Mouse (Mus musculus): Measurements from ENCODE around the gene Kat7. TPM values are rescaled to one million over a fixed set of nuclear protein-coding genes. Genes with fewer than 3 reads are reported as not detected.

Gene Kat7
- polyA plus RNA-seq, 1 experiment from 2014 or later = 85.3 TPM

GRCm38 (mm10) chr11:95261178-95261751 lies 48.8 kb downstream of the Kat7 start, which contains the start of gene Tac4:
Gene Tac4, plus strand, starts transcription at chr11:95261529.
- H3K36me3 ChIP-seq (ENCODE audit: control insufficient read depth, insufficient read depth, low read length) = no peaks in the 10 kb centered on the region
- no peaks in the 10 kb centered on the region for H3K9me3 ChIP-seq (ENCODE audit: control insufficient read depth, low read length)
- DNase-seq (ENCODE audit: low spot score) = no peak
- H3K9ac ChIP-seq (ENCODE audit: low read length) = no peak within 1 kb of the TSS
- no peaks in the 10 kb centered on the region for H3K27me3 ChIP-seq (ENCODE audit: control insufficient read depth, insufficient read depth, low read length)
- no peak for ATAC-seq (replicated peaks; ENCODE audit: low FRiP score)
- H3K4me1 ChIP-seq (replicated peaks; ENCODE audit: control insufficient read depth, insufficient read depth, low read length) = peaks cover 2% of the 10 kb centered on the region
- H3K27ac ChIP-seq (ENCODE audit: low read depth, low read length) = no peak within 1 kb of the TSS
- H3K4me3 ChIP-seq (ENCODE audit: low read depth, low read length) = no peak within 1 kb of the TSS
- 67% methylated on average over 5 of the region's 5 CpGs for WGBS
- no peak within 1 kb of the TSS for H3K4me2 ChIP-seq (ENCODE audit: low read depth, low read length, severe bottlenecking)

- ATAC-seq (replicated peaks; ENCODE audit: low FRiP score) (peak; percentile 79), DNase-seq (ENCODE audit: low spot score) (peak; percentile 96)
- Histone ChIP-seq H3K9ac (ENCODE audit: low read length) (peak overlapping the region; percentile 69), H3K27ac (ENCODE audit: low read depth, low read length) (no peak overlapping the region; the same call in 1 of the 2 replicates), H3K4me1 (replicated peaks; ENCODE audit: control insufficient read depth, insufficient read depth, low read length) (peaks cover 2% of the 10 kb centered on the region), H3K4me2 (ENCODE audit: low read depth, low read length, severe bottlenecking) (peak overlapping the region; percentile 88), H3K27me3 (ENCODE audit: control insufficient read depth, insufficient read depth, low read length) (no peaks in the 10 kb centered on the region), H3K4me3 (ENCODE audit: low read depth, low read length) (peak overlapping the region; percentile 48), H3K9me3 (ENCODE audit: control insufficient read depth, low read length) (no peaks in the 10 kb centered on the region), H3K36me3 (ENCODE audit: control insufficient read depth, insufficient read depth, low read length) (no peaks in the 10 kb centered on the region)
- WGBS = under 1% methylated on average over 73 of the region's 73 CpGs
Observed at GRCm38 (mm10) chr11:95259088-95259849, 50.8 kb downstream of the Kat7 start.

DNA sequence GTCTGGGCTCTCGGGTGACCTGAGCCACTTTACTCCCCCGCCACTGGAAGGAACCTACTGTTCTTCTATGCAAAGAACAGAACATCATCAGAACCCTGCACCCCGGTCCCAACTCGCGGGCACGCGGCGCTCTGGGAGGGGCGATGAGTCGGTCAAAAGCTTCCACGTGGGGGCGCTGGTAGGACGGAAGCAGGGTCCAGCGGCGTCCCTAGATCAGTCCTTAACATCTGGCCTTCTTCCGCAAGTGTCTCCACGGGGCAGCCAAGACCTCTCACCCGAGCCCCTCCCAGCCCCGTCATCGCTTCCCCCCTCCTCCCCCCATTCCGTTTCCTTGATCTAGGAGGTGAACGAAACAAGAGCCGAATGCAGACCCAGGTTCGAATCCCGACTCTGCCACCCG lies 51.6 kb downstream of the Kat7 start:
- DNase-seq (ENCODE audit: low spot score) = peak; percentile 89
- Histone ChIP-seq H3K4me2 (ENCODE audit: low read depth, low read length, severe bottlenecking) (peak overlapping the region; percentile 88), H3K36me3 (ENCODE audit: control insufficient read depth, insufficient read depth, low read length) (no peaks in the 10 kb centered on the region), H3K27me3 (ENCODE audit: control insufficient read depth, insufficient read depth, low read length) (no peaks in the 10 kb centered on the region), H3K4me3 (ENCODE audit: low read depth, low read length) (peak overlapping the region; percentile 48), H3K27ac (ENCODE audit: low read depth, low read length) (no peak overlapping the region; the same call in 1 of the 2 replicates), H3K9me3 (ENCODE audit: control insufficient read depth, low read length) (no peaks in the 10 kb centered on the region), H3K4me1 (replicated peaks; ENCODE audit: control insufficient read depth, insufficient read depth, low read length) (peaks cover under 1% of the 10 kb centered on the region), H3K9ac (ENCODE audit: low read length) (peak overlapping the region; percentile 69)
- under 1% methylated on average over 26 of the region's 26 CpGs for WGBS
- peak; percentile 47 for ATAC-seq (replicated peaks; ENCODE audit: low FRiP score)

- DNase-seq (ENCODE audit: low spot score) (no peak), ATAC-seq (replicated peaks; ENCODE audit: low FRiP score) (no peak)
- Histone ChIP-seq H3K4me1 (replicated peaks; ENCODE audit: control insufficient read depth, insufficient read depth, low read length) (no peaks in the 10 kb centered on the region), H3K27me3 (ENCODE audit: control insufficient read depth, insufficient read depth, low read length) (no peaks in the 10 kb centered on the region), H3K4me3 (ENCODE audit: low read depth, low read length) (no peak overlapping the region), H3K4me2 (ENCODE audit: low read depth, low read length, severe bottlenecking) (0 out of 2 replicates have a peak overlapping the region, but pooled peaks have one; percentile 88), H3K36me3 (ENCODE audit: control insufficient read depth, insufficient read depth, low read length) (no peaks in the 10 kb centered on the region), H3K27ac (ENCODE audit: low read depth, low read length) (no peak overlapping the region), H3K9me3 (ENCODE audit: control insufficient read depth, low read length) (no peaks in the 10 kb centered on the region), H3K9ac (ENCODE audit: low read length) (no peak overlapping the region)
- WGBS = 64% methylated on average over 4 of the region's 4 CpGs
Observed at GRCm38 (mm10) chr11:95257930-95258329, 52.1 kb downstream of the Kat7 start.

GRCm38 (mm10) chr11:95255747-95256146 lies 54.3 kb downstream of the Kat7 start:
- ATAC-seq (replicated peaks; ENCODE audit: low FRiP score) (no peak), DNase-seq (ENCODE audit: low spot score) (no peak)
- Histone ChIP-seq H3K9me3 (ENCODE audit: control insufficient read depth, low read length) (no peaks in the 10 kb centered on the region), H3K36me3 (ENCODE audit: control insufficient read depth, insufficient read depth, low read length) (no peaks in the 10 kb centered on the region), H3K4me3 (ENCODE audit: low read depth, low read length) (no peak overlapping the region), H3K4me1 (replicated peaks; ENCODE audit: control insufficient read depth, insufficient read depth, low read length) (no peaks in the 10 kb centered on the region), H3K27ac (ENCODE audit: low read depth, low read length) (no peak overlapping the region), H3K27me3 (ENCODE audit: control insufficient read depth, insufficient read depth, low read length) (no peaks in the 10 kb centered on the region), H3K9ac (ENCODE audit: low read length) (no peak overlapping the region), H3K4me2 (ENCODE audit: low read depth, low read length, severe bottlenecking) (no peak overlapping the region)
- 80% methylated on average over 6 of the region's 6 CpGs for WGBS

GRCm38 (mm10) chr11:95254165-95254564 lies 55.9 kb downstream of the Kat7 start:
- no peak overlapping the region for H3K4me2 ChIP-seq (ENCODE audit: low read depth, low read length, severe bottlenecking)
- H3K4me1 ChIP-seq (replicated peaks; ENCODE audit: control insufficient read depth, insufficient read depth, low read length) = no peaks in the 10 kb centered on the region
- no peak for ATAC-seq (replicated peaks; ENCODE audit: low FRiP score)
- DNase-seq (ENCODE audit: low spot score) = no peak
- no peak overlapping the region for H3K27ac ChIP-seq (ENCODE audit: low read depth, low read length)
- no peaks in the 10 kb centered on the region for H3K36me3 ChIP-seq (ENCODE audit: control insufficient read depth, insufficient read depth, low read length)
- no peak overlapping the region for H3K4me3 ChIP-seq (ENCODE audit: low read depth, low read length)
- H3K27me3 ChIP-seq (ENCODE audit: control insufficient read depth, insufficient read depth, low read length) = no peaks in the 10 kb centered on the region
- 88% methylated on average over 8 of the region's 8 CpGs for WGBS
- no peak overlapping the region for H3K9ac ChIP-seq (ENCODE audit: low read length)
- H3K9me3 ChIP-seq (ENCODE audit: control insufficient read depth, low read length) = no peaks in the 10 kb centered on the region

DNA sequence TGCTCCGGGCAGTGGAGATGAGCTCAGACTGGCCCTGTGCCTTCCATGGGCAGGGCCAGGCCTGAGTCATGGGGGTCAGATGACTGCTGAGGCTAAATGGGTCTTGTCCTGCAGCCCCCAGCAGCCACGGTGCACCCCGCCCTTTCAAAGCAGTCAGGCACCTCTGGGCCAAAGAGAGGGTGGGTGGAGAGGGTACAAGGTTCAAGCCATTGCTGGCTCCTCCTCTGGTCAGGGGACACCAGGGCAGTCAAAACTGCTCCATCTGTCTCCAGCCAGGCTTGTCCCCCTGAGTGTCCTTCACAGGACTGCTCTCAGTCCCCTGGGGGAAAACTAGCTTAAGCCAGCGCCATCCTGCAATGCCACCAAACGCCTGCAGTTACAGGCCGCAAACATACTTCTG lies 57.9 kb downstream of the Kat7 start:
- no peaks in the 10 kb centered on the region for H3K9me3 ChIP-seq (ENCODE audit: control insufficient read depth, low read length)
- 0 out of 2 replicates have a peak, but pooled peaks cover 2% of the 10 kb centered on the region for H3K4me1 ChIP-seq (replicated peaks; ENCODE audit: control insufficient read depth, insufficient read depth, low read length)
- no peaks in the 10 kb centered on the region for H3K27me3 ChIP-seq (ENCODE audit: control insufficient read depth, insufficient read depth, low read length)
- DNase-seq (ENCODE audit: low spot score) (no peak), ATAC-seq (replicated peaks; ENCODE audit: low FRiP score) (no peak)
- no peak overlapping the region for H3K4me3 ChIP-seq (ENCODE audit: low read depth, low read length)
- H3K9ac ChIP-seq (ENCODE audit: low read length) = no peak overlapping the region
- no peaks in the 10 kb centered on the region for H3K36me3 ChIP-seq (ENCODE audit: control insufficient read depth, insufficient read depth, low read length)
- no peak overlapping the region for H3K27ac ChIP-seq (ENCODE audit: low read depth, low read length)
- H3K4me2 ChIP-seq (ENCODE audit: low read depth, low read length, severe bottlenecking) = no peak overlapping the region
- 81% methylated on average over 6 of the region's 6 CpGs for WGBS

- Histone ChIP-seq H3K27ac (ENCODE audit: low read depth, low read length) (no peak overlapping the region), H3K4me3 (ENCODE audit: low read depth, low read length) (no peak overlapping the region), H3K9me3 (ENCODE audit: control insufficient read depth, low read length) (no peaks in the 10 kb centered on the region), H3K9ac (ENCODE audit: low read length) (no peak overlapping the region), H3K4me1 (replicated peaks; ENCODE audit: control insufficient read depth, insufficient read depth, low read length) (0 out of 2 replicates have a peak, but pooled peaks cover 3% of the 10 kb centered on the region), H3K4me2 (ENCODE audit: low read depth, low read length, severe bottlenecking) (no peak overlapping the region), H3K27me3 (ENCODE audit: control insufficient read depth, insufficient read depth, low read length) (no peaks in the 10 kb centered on the region), H3K36me3 (ENCODE audit: control insufficient read depth, insufficient read depth, low read length) (no peaks in the 10 kb centered on the region)
- DNase-seq (ENCODE audit: low spot score) (peak; percentile 88), ATAC-seq (replicated peaks; ENCODE audit: low FRiP score) (no peak)
- 7% methylated on average over 11 of the region's 11 CpGs for WGBS
Observed at GRCm38 (mm10) chr11:95251295-95251694, 58.8 kb downstream of the Kat7 start.
